Mouse (Mus musculus) heart, embryonic 15.5 days (tissue): ENCODE data around the gene Tmem238l. TPM values are rescaled to one million over a fixed set of nuclear protein-coding genes. Genes with fewer than 3 reads are reported as not detected.

ENCODE experiments used
- ATAC-seq: fragments of 200-750 bp; cut with Nextera tagmentation; replicated peaks from 2 replicates; pipeline ENCODE4 v1.8.0; 2017; ENCODE audit warnings: low read depth, moderate TSS enrichment; ENCODE audit not compliant: insufficient number of reproducible peaks, insufficient read depth, low FRiP score
- H3K27ac ChIP-seq: fragments of 300-500 bp; sonication (generic); 2 replicates; pipeline ENCODE4 v1.5.1; 2015; ENCODE audit warnings: mild to moderate bottlenecking, inconsistent platforms
- H3K27me3 ChIP-seq: fragments of 300-500 bp; sonication (generic); 2 replicates; pipeline ENCODE4 v1.6.1; 2015; ENCODE audit warnings: inconsistent platforms
- H3K36me3 ChIP-seq: fragments of 300-500 bp; sonication (generic); 2 replicates; pipeline ENCODE4 v1.6.1; 2015; ENCODE audit warnings: mild to moderate bottlenecking, inconsistent platforms
- H3K4me1 ChIP-seq: fragments of 300-500 bp; sonication (generic); replicated peaks from 2 replicates; pipeline ENCODE4 v1.6.1; 2015; ENCODE audit warnings: inconsistent platforms
- H3K4me2 ChIP-seq: fragments of 300-500 bp; sonication (generic); 2 replicates; pipeline ENCODE4 v1.6.1; 2015; ENCODE audit warnings: inconsistent platforms, mild to moderate bottlenecking, moderate library complexity
- H3K4me3 ChIP-seq: fragments of 300-500 bp; sonication (generic); 2 replicates; pipeline ENCODE4 v1.5.1; 2015; ENCODE audit warnings: mild to moderate bottlenecking, inconsistent platforms
- H3K9ac ChIP-seq: fragments of 300-500 bp; sonication (generic); 2 replicates; pipeline ENCODE4 v1.6.1; 2015; ENCODE audit warnings: mild to moderate bottlenecking, inconsistent platforms
- H3K9me3 ChIP-seq: fragments of 300-500 bp; sonication (generic); replicated peaks from 2 replicates; pipeline ENCODE4 v1.6.1; 2016; ENCODE audit warnings: inconsistent platforms
- WGBS: fragments of 180-500 bp; shearing (Covaris S2); methylation state at CpG from one replicate; pipeline ENCODE4 v1.1.7; 2015; ENCODE audit warnings: mixed read lengths; 5-methylcytosine and 5-hydroxymethylcytosine counted together
- polyA plus RNA-seq: library from polyadenylated mRNA; unstranded; fragments of >200 nt; fragmentation: Nextera tagmentation; extraction: Ambion mirVana; gene quantifications from 2 replicates; pipeline ENCODE4 v1.2.1, GENCODE M21; 2015

The Tmem238l gene
- polyA plus RNA-seq, 1 experiment from 2014 or later = 0.15 TPM

DNA sequence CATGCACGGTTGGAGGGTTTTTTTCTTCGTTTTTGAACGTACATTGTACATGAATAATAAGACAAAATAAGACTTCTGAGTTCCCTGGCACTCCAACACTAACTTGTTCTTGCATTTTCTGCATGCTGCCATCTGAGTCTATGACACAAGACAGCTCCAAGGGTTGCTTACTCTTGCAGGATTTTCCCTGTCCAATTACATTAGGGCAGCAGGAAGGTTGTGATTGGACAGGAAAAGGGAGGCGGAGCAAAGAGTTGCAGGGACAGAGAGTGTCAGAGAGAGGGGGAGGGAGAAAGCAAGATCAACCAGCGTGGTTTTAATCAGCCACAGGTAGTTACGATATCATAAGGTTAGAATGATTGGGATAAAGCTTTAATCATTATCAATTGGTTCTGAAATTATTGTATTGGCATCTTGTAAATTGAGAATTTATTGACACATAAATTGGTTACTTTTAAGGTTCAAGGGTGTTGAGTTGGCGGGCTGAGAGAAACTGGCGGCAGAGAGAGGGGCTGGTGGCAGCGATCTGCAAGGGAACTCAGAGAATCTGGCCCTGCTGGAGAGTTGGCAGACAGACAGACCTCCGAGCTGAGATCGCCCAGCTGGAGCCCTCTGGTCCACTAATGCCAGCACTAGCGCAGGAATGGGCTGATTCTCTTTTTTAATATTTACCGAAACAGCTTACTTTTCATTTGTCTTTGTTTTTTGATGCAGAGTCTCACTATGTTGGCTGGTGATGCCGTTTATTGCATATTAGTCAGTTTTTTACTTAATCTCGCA, 25.1 kb downstream of the Tmem238l start:
- no peaks in the 10 kb centered on the region for H3K9me3 ChIP-seq
- H3K27me3 ChIP-seq = 0 out of 2 replicates have a peak, but pooled peaks cover 5% of the 10 kb centered on the region
- no peak overlapping the region for H3K27ac ChIP-seq
- ATAC-seq = no peak
- H3K9ac ChIP-seq = no peak overlapping the region
- H3K4me1 ChIP-seq = peaks cover 28% of the 10 kb centered on the region
- WGBS = 73% methylated on average over 15 of the region's 15 CpGs
- no peaks in the 10 kb centered on the region for H3K36me3 ChIP-seq
- H3K4me2 ChIP-seq = no peak overlapping the region
- H3K4me3 ChIP-seq = no peak overlapping the region

DNA sequence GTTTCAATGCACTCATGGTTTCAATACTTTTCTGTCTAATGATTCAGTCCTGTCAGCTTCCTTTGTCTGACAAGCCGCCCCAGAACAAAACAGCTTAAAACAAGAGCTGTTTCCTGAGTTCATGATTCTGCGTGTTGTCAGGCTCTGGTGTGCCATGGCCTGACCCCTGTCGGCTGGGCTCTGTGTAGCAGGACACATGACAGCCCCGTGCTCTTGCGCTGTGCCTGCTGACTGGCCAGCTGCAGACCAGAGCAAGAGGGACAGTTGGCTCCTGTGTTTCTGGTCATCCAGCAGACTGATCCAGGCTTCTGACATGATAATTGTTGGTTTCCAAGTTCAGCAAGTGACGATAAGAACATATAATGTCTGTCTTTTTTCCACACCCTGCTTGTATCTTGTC, 26.4 kb downstream of the Tmem238l start:
- Histone ChIP-seq H3K27me3 (0 out of 2 replicates have a peak, but pooled peaks cover 5% of the 10 kb centered on the region), H3K4me1 (peaks cover 28% of the 10 kb centered on the region), H3K9me3 (no peaks in the 10 kb centered on the region), H3K4me2 (no peak overlapping the region), H3K36me3 (no peaks in the 10 kb centered on the region), H3K9ac (no peak overlapping the region), H3K27ac (no peak overlapping the region), H3K4me3 (no peak overlapping the region)
- peak; percentile 63; the same call in 1 of the 2 replicates for ATAC-seq
- WGBS = 31% methylated on average over 6 of the region's 6 CpGs

DNA sequence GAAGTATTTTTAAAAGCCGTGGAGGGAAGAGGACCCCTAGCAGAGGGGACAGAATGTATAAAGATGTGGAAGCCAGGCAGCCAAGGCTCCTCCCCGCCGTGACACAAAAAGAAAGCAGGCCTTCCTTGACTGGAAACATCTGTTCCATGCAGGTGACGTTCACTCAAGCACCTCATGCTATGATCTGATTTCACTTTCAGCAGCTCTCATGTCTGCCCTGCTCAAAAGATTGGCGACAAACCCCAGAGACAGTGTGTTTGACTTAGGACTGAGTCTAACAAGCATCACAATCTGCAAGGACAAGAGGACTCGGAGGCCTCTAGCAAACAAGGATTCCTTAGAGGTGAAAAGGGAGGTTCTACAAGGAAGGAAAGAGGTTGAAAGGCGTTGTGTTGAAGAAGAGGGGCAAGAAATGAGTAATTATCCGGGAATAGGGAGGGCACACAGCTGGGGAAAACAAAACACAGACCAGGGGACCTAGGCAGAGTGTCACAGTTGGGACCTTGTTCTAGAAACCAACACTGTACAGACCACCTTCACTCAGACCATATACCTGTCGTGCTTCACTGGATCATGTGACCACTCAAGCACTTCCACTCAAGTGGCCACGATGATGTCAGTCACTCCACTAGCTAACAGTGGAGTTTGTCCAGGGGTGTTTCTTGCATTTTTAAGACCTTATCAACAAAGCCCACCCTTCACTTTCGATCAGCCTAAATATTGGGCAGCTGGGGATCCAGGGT, 27.2 kb downstream of the Tmem238l start:
- H3K4me3 ChIP-seq = no peak overlapping the region
- no peak overlapping the region for H3K9ac ChIP-seq
- H3K27ac ChIP-seq = peak overlapping the region; percentile 39
- no peak for ATAC-seq
- no peaks in the 10 kb centered on the region for H3K36me3 ChIP-seq
- H3K4me1 ChIP-seq = peaks cover 28% of the 10 kb centered on the region
- H3K9me3 ChIP-seq = no peaks in the 10 kb centered on the region
- H3K27me3 ChIP-seq = 0 out of 2 replicates have a peak, but pooled peaks cover 5% of the 10 kb centered on the region
- peak overlapping the region; percentile 85; the same call in 1 of the 2 replicates for H3K4me2 ChIP-seq
- WGBS = 52% methylated on average over 11 of the region's 11 CpGs

DNA sequence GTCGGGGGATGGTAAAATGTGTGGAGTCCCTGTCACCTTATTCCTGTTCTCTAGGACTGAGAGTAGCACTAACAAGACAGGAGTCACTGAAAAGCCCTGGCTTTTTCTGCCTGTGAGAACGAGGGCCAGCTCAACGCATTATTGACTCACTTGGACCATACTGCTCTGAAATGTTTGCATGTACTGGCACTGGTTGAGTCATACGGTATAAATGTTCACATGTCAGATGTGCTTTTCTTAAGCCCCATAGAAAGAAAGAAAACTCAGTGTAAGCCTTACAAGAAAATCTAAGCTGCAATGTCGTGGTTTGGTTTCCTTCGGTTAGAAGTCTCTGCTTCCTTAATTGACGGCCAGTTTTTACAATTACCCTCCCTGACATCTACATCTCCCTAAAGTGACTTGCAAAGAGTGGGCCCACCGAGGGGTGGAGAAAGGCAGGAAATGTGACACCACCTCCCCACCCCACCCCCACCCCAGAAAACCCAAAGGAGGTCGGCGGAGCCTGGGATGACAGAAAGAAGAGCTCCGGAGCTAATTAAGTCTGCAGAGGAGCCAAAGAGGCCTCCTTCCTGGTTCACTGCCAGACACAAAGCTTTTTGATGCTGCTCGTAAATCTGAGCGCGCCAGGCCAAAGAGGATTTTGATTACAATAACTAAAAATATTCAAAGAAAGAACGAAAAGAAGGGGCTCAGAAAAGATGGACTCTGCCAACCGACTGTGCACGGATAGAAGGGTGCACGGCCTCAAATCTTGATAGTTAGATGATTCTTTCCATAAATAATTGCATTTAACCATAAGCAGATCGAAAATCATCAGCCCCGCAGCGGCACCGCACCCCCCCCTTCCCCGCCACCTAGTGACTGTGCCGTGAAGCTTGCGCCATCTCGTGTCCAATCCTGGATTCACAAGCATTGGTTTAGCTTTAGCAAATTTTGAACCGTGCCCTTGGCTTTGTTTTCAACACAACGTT, 28.0 kb downstream of the Tmem238l start:
- H3K36me3 ChIP-seq = no peaks in the 10 kb centered on the region
- H3K9ac ChIP-seq = peak overlapping the region; percentile 57
- H3K4me3 ChIP-seq = peak overlapping the region; percentile 57
- peak overlapping the region; percentile 39 for H3K27ac ChIP-seq
- peaks cover 28% of the 10 kb centered on the region for H3K4me1 ChIP-seq
- 0 out of 2 replicates have a peak, but pooled peaks cover 5% of the 10 kb centered on the region for H3K27me3 ChIP-seq
- 6% methylated on average over 28 of the region's 28 CpGs for WGBS
- H3K4me2 ChIP-seq = peak overlapping the region; percentile 85
- H3K9me3 ChIP-seq = no peaks in the 10 kb centered on the region
- ATAC-seq = 0 out of 2 replicates have a peak, but pooled peaks have one; percentile 44

DNA sequence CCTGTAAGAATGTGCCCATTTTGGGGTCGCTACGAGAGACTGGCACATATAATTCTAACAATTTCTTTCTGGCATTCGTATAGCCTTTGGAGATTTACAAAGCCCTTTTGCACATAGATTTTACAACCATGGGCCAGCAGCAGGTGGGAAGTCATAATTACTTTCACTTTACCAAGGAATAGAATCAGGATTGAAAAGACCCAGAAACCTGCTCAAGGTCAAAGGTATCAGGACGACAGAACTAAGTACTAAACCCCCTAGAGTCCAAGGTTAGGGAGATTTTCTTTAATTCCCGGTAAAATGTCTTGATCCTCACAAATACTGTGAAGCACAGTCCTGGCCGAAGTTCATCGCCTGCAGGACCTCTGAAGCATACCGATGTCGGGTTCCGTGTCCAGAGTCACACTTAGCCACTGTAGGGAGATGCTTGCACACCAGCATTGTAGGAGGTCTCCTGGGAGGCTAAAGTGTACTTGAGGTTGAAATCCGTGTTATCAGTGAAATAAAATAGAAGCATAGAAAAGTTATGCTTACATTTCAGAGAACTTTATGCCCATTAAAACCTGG, 28.8 kb downstream of the Tmem238l start:
- Histone ChIP-seq H3K4me1 (peaks cover 28% of the 10 kb centered on the region), H3K27me3 (0 out of 2 replicates have a peak, but pooled peaks cover 5% of the 10 kb centered on the region), H3K27ac (peak overlapping the region; percentile 36), H3K4me3 (peak overlapping the region; percentile 57), H3K36me3 (no peaks in the 10 kb centered on the region), H3K9me3 (no peaks in the 10 kb centered on the region), H3K4me2 (peak overlapping the region; percentile 85), H3K9ac (peak overlapping the region; percentile 57)
- 0 out of 2 replicates have a peak, but pooled peaks have one; percentile 12 for ATAC-seq
- WGBS = 22% methylated on average over 11 of the region's 11 CpGs

DNA sequence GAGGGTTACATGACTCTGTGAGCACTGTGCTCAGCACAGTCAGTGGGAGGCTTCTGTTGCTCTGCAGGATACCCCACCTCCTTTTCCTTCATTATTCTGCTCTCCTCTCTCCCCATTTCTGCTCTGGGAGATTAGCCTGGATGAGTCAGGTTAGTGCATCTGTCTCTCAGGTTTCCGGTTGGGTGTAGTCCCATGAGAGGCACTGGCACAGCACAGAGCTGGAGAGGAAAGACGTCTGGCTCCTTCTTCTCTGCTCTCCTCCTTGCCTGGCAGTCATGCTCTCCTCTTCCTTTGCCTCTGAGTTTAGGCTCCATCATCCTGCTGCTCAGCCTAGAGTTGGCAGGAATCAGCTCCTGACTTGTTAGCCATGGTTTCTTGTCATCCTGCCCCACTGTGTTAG, 35.7 kb downstream of the Tmem238l start:
- no peak overlapping the region for H3K4me3 ChIP-seq
- peaks cover 4% of the 10 kb centered on the region for H3K4me1 ChIP-seq
- 84% methylated on average over 2 of the region's 2 CpGs for WGBS
- H3K9me3 ChIP-seq = no peaks in the 10 kb centered on the region
- no peak overlapping the region for H3K4me2 ChIP-seq
- H3K9ac ChIP-seq = no peak overlapping the region
- H3K36me3 ChIP-seq = no peaks in the 10 kb centered on the region
- H3K27me3 ChIP-seq = no peaks in the 10 kb centered on the region
- ATAC-seq = no peak
- H3K27ac ChIP-seq = no peak overlapping the region

DNA sequence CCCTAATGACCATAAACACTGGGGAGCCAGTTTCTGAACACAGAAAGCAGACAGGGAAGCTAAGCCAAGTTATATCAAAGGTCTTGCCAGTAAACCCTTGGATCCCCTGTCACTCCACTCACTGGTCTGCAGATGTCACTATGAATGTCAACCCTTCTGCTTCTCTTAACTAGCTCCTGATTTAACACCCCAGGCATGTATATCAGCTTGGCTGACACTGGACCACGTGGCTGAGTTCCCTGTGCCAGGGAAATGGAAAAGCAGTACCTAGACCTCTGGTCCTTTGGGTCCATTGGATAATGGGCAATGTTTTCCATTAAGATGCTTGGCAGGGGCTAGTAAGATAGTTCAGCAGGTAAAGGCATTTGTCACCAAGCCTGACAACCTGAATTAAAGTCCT, 37.2 kb downstream of the Tmem238l start:
- H3K4me2 ChIP-seq = no peak overlapping the region
- peaks cover 13% of the 10 kb centered on the region for H3K4me1 ChIP-seq
- H3K9me3 ChIP-seq = no peaks in the 10 kb centered on the region
- no peak overlapping the region for H3K27ac ChIP-seq
- H3K27me3 ChIP-seq = no peaks in the 10 kb centered on the region
- no peaks in the 10 kb centered on the region for H3K36me3 ChIP-seq
- H3K4me3 ChIP-seq = no peak overlapping the region
- no peak overlapping the region for H3K9ac ChIP-seq
- ATAC-seq = no peak
- 19% methylated on average over 1 of the region's 1 CpGs for WGBS

DNA sequence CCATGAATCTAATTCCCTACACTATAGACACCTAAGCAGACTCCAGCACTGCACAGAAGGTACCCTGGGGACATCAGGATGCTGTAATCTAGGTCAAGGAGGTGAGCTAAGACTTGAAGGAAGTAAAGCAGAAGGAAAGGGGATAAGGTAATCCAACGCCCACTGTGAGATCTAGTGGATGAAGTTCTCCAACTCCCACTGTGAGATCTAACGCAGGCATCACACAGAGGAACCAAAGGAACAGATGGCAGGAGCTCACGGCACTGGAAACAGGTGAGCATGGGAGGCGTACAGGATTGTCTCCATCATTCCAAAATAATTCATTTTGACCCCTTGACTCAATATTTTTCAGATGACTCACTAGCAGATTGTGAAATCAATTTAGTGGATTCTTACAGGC, 40.0 kb downstream of the Tmem238l start:
- H3K4me1 ChIP-seq = peaks cover 18% of the 10 kb centered on the region
- ATAC-seq = no peak
- H3K27ac ChIP-seq = no peak overlapping the region
- H3K9ac ChIP-seq = no peak overlapping the region
- no peaks in the 10 kb centered on the region for H3K36me3 ChIP-seq
- H3K27me3 ChIP-seq = no peaks in the 10 kb centered on the region
- H3K4me3 ChIP-seq = no peak overlapping the region
- no peak overlapping the region for H3K4me2 ChIP-seq
- whole genome bisulfite sequencing = 74% methylated on average over 4 of the region's 4 CpGs
- H3K9me3 ChIP-seq = no peaks in the 10 kb centered on the region

DNA sequence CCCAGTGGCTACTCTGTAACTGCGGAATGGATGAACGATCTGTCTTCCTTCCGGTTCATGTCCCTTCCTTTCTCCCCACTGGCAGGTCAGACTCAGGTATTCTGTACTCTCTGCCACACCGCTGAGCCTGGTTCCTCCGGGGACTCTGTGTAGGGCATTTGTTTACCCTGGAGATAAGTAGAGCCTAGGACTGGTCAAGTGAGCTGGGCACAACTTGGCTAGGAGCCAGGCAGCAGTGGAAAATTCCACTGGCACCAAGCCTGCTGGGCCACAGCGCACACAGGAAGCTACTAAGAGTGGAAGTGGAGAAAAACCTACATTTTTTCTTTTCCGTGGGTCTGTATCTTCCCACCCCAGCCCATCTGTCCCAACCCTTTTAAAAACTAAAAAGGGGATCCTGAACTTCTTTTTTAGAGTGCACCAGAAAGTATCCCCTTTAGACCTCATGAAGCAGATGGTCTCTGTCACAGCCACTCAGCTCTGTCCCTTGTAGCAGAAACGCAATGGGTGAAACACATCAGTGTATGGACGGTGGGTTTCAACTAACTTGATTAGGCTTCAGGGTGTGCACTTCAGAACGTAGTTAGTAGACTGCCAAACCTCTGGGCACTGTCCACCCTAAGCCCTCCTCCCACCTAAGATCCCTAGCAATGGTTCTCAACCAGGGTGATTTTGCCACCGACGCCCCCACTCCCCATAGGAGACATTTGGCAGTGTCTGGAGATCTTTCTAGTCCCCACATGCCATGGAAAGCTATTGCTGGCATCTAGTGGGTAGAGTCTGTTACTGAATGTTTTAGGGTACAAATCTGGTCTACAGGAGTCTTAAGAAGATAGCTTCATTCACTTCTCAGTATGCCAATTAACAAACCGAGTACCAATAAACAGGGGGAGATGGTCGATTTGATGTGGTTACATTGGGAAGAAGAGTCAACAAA, 42.3 kb downstream of the Tmem238l start:
- ATAC-seq = peak; percentile 88
- peak overlapping the region; percentile 36; the same call in 1 of the 2 replicates for H3K27ac ChIP-seq
- H3K27me3 ChIP-seq = no peaks in the 10 kb centered on the region
- no peaks in the 10 kb centered on the region for H3K9me3 ChIP-seq
- H3K4me2 ChIP-seq = peak overlapping the region; percentile 34
- 50% methylated on average over 14 of the region's 14 CpGs for WGBS
- H3K4me3 ChIP-seq = no peak overlapping the region
- no peaks in the 10 kb centered on the region for H3K36me3 ChIP-seq
- peaks cover 15% of the 10 kb centered on the region for H3K4me1 ChIP-seq
- H3K9ac ChIP-seq = no peak overlapping the region

DNA sequence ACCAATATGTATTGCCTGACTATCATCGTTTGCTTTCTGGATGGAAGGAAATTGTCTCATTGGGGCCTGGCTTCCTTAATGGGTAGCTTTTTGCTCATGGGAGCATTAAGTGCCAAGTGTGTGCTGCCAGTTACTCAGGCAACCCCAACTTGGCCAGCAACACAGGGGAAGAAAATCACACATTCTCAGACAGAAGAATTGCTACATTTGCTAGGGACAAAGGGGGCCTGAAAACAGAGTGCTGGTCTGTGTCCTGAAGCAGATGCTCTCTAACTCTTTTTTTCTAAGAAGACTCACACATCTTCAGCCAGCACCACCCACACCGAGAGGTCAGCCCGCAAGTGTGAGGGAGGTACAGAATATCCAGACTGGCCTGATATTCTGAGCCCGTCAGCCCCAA, 44.2 kb downstream of the Tmem238l start:
- no peak for ATAC-seq
- Histone ChIP-seq H3K36me3 (no peaks in the 10 kb centered on the region), H3K9ac (no peak overlapping the region), H3K9me3 (no peaks in the 10 kb centered on the region), H3K27me3 (no peaks in the 10 kb centered on the region), H3K27ac (no peak overlapping the region), H3K4me3 (no peak overlapping the region), H3K4me2 (no peak overlapping the region), H3K4me1 (peaks cover 14% of the 10 kb centered on the region)
- 81% methylated on average over 4 of the region's 4 CpGs for WGBS
